Mouse (Mus musculus) midbrain, embryonic 14.5 days (tissue): ENCODE results near the gene Med27. TPM values are rescaled to one million over a fixed set of nuclear protein-coding genes. Genes with fewer than 3 reads are reported as not detected.
"Not testable (repeated sequence)": the region's sequence is repeated elsewhere in the genome, so short reads cannot be mapped to it uniquely, and the experiment has no call there.

Experiments used
- ATAC-seq: fragments of 200-750 bp; cut with Nextera tagmentation; 2 replicates; pipeline ENCODE4 v1.8.0; 2017; ENCODE audit warnings: moderate number of reproducible peaks, moderate library complexity; ENCODE audit not compliant: low FRiP score, low TSS enrichment
- DNase-seq: peaks from one replicate; pipeline ENCODE4 v3.0.0-alpha.2; 2015
- H3K27ac ChIP-seq: fragments of 300-500 bp; sonication (generic); replicated peaks from 2 replicates; pipeline ENCODE4 v1.5.1; 2014; ENCODE audit warnings: mild to moderate bottlenecking, low read depth, low read length, moderate library complexity
- H3K27me3 ChIP-seq: fragments of 300-500 bp; sonication (generic); 2 replicates; pipeline ENCODE4 v1.6.1; 2014; ENCODE audit warnings: low read length, control low read depth, mixed read lengths; ENCODE audit not compliant: control insufficient read depth, insufficient read depth
- H3K36me3 ChIP-seq: fragments of 300-500 bp; sonication (generic); 2 replicates; pipeline ENCODE4 v1.6.1; 2014; ENCODE audit warnings: low read length, control low read depth; ENCODE audit not compliant: control insufficient read depth, insufficient read depth
- H3K4me1 ChIP-seq: fragments of 300-500 bp; sonication (generic); 2 replicates; pipeline ENCODE4 v1.6.1; 2014; ENCODE audit warnings: mild to moderate bottlenecking, antibody characterized with exemption, low read length, control low read depth; ENCODE audit not compliant: control insufficient read depth, insufficient read depth
- H3K4me2 ChIP-seq: fragments of 300-500 bp; sonication (generic); 2 replicates; pipeline ENCODE4 v1.6.1; 2014; ENCODE audit warnings: mild to moderate bottlenecking, low read length, moderate library complexity
- H3K4me3 ChIP-seq: fragments of 300-500 bp; sonication (generic); replicated peaks from 2 replicates; pipeline ENCODE4 v1.5.1; 2014; ENCODE audit warnings: low read depth, low read length
- H3K9ac ChIP-seq: fragments of 300-500 bp; sonication (generic); replicated peaks from 2 replicates; pipeline ENCODE4 v1.6.1; 2014; ENCODE audit warnings: mild to moderate bottlenecking, low read length, moderate library complexity
- H3K9me3 ChIP-seq: fragments of 300-500 bp; sonication (generic); 2 replicates; pipeline ENCODE4 v1.6.1; 2016; ENCODE audit warnings: low read length, control low read depth, mixed read lengths; ENCODE audit not compliant: control insufficient read depth
- WGBS: fragments of 180-500 bp; shearing (Covaris S2); extraction: QIAGEN DNeasy Blood & Tissue Kit; methylation state at CpG from one replicate; pipeline ENCODE4 v1.1.7; 2014; 5-methylcytosine and 5-hydroxymethylcytosine counted together
- polyA plus RNA-seq: library from polyadenylated mRNA; unstranded; fragments of >200 nt; fragmentation: Nextera tagmentation; extraction: Ambion mirVana; gene quantifications from 2 replicates; pipeline ENCODE4 v1.2.1, GENCODE M21; 2014

Gene Med27
- polyA plus RNA-seq, 1 experiment from 2014 or later: 81.0 TPM

DNA sequence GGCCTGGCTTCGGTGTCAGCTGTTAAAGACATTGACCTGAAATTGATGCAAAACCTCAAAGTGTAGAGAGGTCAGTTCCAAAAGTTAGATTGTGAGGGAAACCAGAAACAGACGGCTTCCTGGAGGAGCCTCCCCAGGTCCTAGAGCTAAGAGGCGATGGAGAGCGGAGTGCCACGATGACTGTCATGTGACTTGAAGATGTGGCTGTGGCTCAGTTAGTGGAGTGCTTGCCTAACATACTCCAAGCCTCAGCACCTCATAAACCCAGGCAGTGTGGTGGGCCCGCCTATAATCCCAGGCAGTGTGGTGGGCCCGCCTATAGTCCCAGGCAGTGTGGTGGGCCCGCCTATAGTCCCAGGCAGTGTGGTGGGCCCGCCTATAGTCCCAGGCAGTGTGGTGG is 180.9 kb downstream of the Med27 start:
- H3K4me1 ChIP-seq: peaks cover 28% of the 10 kb centered on the region
- not testable (repeated sequence) for H3K9ac ChIP-seq, H3K27ac ChIP-seq, H3K9me3 ChIP-seq, H3K4me3 ChIP-seq, ATAC-seq, DNase-seq, H3K36me3 ChIP-seq, H3K4me2 ChIP-seq, H3K27me3 ChIP-seq
- WGBS: 93% methylated on average over 7 of the region's 9 CpGs

DNA sequence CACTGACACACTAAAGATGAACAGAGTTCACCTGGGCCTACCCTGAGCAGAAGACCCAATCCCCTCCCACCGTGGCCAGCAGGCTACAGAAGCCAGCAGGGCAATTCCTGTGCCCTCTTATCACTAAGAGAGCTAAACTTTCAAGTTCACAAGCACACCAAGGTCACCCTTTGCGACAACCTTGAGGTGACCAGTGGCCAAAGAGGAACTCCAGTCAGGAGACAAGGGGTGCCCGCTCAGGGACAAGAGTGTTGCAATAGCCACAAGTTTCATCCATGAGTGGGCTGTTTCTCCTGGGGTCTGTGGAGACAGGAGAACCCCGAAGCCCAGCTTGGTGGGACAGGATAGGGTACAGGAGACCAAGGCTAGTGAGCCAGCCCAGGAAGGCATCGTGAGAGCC is 182.2 kb downstream of the Med27 start:
- Histone ChIP-seq H3K9ac (no peak overlapping the region), H3K9me3 (peaks cover 3% of the 10 kb centered on the region; the same call in 1 of the 2 replicates), H3K4me2 (no peak overlapping the region), H3K4me3 (no peak overlapping the region), H3K27ac (no peak overlapping the region), H3K4me1 (peaks cover 19% of the 10 kb centered on the region), H3K27me3 (no peaks in the 10 kb centered on the region), H3K36me3 (no peaks in the 10 kb centered on the region)
- DNase-seq: no peak
- 90% methylated on average over 5 of the region's 5 CpGs for WGBS
- ATAC-seq: no peak

DNA sequence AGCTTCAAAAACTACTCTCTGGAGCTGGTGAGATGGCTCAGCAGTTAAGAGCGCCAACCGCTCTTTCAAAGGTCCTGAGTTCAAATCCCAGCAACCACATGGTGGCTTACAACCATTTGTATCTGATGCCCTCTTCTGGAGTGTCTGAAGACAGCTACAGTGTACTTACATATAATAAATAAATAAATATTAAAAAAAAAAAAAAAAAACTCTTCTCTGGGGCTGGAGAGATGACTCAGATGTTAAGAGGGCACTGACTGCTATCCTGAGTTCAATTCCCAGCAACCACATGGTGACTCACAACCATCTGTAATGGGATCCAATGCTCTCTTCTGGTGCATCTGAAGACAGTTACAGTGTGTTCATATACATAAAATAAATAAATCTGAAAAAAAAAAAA is 183.2 kb downstream of the Med27 start:
- not testable (repeated sequence) for H3K27ac ChIP-seq, H3K4me3 ChIP-seq, H3K9ac ChIP-seq, DNase-seq, H3K36me3 ChIP-seq, H3K27me3 ChIP-seq, H3K4me2 ChIP-seq, ATAC-seq, H3K9me3 ChIP-seq
- WGBS: 99% methylated on average over 2 of the region's 2 CpGs
- H3K4me1 ChIP-seq: peaks cover 12% of the 10 kb centered on the region

DNA sequence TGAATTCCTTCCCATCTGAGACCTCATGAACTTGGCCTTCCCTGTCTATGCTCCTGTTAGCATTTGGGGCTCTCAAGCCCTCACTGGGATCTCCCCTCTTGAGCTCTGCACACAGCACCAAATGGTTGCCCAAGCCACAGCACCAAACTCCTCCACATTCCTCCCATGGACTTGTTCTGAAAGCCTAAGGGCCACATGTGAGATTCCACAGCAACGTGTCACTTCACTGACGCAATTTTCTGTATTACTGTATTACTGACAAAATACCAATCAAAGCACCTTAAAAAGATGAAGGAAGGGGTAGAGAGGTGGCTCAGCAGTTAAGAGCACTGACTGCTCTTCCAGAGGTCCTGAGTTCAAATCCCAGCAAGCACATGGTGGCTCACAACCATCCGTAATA is 185.6 kb downstream of the Med27 start:
- no peak for ATAC-seq
- Histone ChIP-seq H3K4me3 (no peak overlapping the region), H3K9me3 (peaks cover 3% of the 10 kb centered on the region; the same call in 1 of the 2 replicates), H3K36me3 (no peaks in the 10 kb centered on the region), H3K4me2 (no peak overlapping the region), H3K27me3 (no peaks in the 10 kb centered on the region), H3K4me1 (no peaks in the 10 kb centered on the region), H3K9ac (no peak overlapping the region), H3K27ac (no peak overlapping the region)
- DNase-seq: no peak
- WGBS: 97% methylated on average over 3 of the region's 3 CpGs

DNA sequence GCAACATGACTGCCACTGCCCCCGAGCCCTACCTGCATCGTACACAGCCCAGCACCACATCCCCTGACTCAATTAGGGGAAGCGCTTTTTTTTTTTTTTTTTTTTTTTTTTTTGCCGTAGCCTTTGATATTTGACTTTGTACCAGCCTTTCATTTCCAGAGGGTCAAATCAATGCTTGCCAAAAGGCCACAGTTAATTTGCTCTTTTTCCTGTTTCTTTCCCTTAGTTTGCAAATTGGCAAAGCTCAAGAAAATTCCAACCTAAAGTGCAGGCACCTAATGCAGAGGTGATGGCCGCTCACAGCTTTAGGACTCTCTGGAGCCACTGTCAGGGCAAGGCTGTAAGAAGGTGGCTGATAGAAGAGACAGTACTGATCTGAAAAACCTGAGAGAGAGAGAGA is 186.3 kb downstream of the Med27 start:
- DNase-seq (no peak), ATAC-seq (no peak)
- H3K4me1 ChIP-seq: no peaks in the 10 kb centered on the region
- H3K27me3 ChIP-seq: no peaks in the 10 kb centered on the region
- WGBS: 82% methylated on average over 5 of the region's 5 CpGs
- H3K27ac ChIP-seq: no peak overlapping the region
- no peak overlapping the region for H3K4me2 ChIP-seq
- H3K36me3 ChIP-seq: no peaks in the 10 kb centered on the region
- no peak overlapping the region for H3K4me3 ChIP-seq
- H3K9me3 ChIP-seq: peaks cover 3% of the 10 kb centered on the region; the same call in 1 of the 2 replicates
- no peak overlapping the region for H3K9ac ChIP-seq

DNA sequence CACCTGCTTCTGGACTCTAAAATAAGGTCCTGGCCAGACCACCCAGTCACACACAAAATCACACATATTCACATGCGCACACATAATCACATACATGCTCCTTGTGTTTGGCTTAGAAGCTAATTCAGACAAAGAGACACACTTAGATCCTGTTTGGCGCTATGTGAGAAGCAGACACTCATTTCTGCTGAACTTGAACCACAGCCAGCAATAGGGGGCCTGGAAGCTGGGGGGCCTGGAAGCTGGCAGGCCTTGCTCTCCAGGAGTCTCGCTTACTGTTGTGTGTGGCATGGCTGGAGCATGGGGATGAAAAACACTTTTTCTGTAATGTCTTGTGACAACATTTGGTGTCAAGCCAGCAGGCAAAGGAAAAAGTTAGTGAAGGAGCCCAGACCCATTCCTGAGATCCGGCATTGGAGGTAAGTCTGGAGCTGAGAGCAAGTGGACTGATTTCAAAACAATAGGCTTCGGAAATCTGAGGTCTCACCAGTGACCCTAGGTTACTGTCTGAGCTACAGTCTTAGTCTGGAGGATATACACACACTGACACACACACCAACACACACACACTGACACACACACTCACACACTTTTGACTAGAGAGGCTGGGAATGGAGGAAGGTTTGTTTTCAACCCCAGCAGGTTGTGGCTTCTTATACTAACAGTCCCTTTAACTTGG is 189.1 kb downstream of the Med27 start:
- no peak overlapping the region for H3K9ac ChIP-seq
- ATAC-seq (no peak), DNase-seq (no peak)
- H3K27ac ChIP-seq: no peak overlapping the region
- peaks cover 3% of the 10 kb centered on the region; the same call in 1 of the 2 replicates for H3K9me3 ChIP-seq
- H3K27me3 ChIP-seq: no peaks in the 10 kb centered on the region
- no peak overlapping the region for H3K4me3 ChIP-seq
- H3K4me1 ChIP-seq: no peaks in the 10 kb centered on the region
- 77% methylated on average over 5 of the region's 5 CpGs for WGBS
- no peak overlapping the region for H3K4me2 ChIP-seq
- no peaks in the 10 kb centered on the region for H3K36me3 ChIP-seq

DNA sequence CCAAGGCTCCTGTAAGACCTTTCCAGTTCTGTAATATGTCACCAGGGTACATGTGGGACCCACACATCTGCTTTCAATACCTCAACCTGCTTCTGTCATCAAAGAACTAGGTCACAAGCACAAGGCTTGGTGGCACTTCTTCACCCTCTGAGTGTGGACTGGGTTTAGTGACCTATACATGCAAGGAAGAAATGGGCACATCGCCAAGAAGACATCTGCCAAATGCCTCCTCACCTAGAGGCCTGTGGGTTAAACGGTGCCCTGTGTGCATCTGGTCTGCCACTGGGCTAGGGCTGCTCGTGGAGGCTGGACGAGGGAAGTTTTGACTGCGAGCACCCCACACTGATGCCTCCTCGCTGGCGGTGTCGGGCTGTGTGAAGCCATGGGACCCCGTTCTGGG is 189.9 kb downstream of the Med27 start:
- H3K27ac ChIP-seq: no peak overlapping the region
- no peaks in the 10 kb centered on the region for H3K4me1 ChIP-seq
- H3K9me3 ChIP-seq: peaks cover 3% of the 10 kb centered on the region; the same call in 1 of the 2 replicates
- H3K4me3 ChIP-seq: no peak overlapping the region
- ATAC-seq: no peak
- 88% methylated on average over 9 of the region's 9 CpGs for WGBS
- no peak for DNase-seq
- no peak overlapping the region for H3K9ac ChIP-seq
- no peaks in the 10 kb centered on the region for H3K27me3 ChIP-seq
- no peak overlapping the region for H3K4me2 ChIP-seq
- no peaks in the 10 kb centered on the region for H3K36me3 ChIP-seq

DNA sequence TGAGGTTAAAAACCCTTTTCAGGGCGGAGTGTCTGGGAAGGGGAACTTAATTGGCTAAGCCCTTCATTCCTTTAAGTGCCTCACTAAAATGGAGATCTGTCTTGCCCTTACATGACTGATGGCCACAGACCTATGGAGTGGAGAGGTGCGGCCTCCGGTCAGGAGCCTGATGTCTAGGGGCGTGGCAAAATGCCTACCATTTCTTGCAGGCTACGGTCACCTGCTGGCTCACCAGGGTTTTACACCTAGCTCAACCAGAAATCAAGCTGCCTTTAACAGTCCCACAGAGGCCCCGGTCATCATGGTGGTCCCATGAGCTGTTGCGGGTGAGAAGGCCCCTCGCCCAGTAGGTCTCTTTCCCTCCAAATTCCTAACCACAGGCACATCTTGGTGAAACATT is 190.7 kb downstream of the Med27 start:
- Histone ChIP-seq H3K9me3 (no peaks in the 10 kb centered on the region), H3K27me3 (no peaks in the 10 kb centered on the region), H3K4me2 (no peak overlapping the region), H3K9ac (no peak overlapping the region), H3K4me1 (no peaks in the 10 kb centered on the region), H3K4me3 (no peak overlapping the region), H3K36me3 (no peaks in the 10 kb centered on the region), H3K27ac (no peak overlapping the region)
- WGBS: 78% methylated on average over 8 of the region's 8 CpGs
- no peak for ATAC-seq
- DNase-seq: no peak

DNA sequence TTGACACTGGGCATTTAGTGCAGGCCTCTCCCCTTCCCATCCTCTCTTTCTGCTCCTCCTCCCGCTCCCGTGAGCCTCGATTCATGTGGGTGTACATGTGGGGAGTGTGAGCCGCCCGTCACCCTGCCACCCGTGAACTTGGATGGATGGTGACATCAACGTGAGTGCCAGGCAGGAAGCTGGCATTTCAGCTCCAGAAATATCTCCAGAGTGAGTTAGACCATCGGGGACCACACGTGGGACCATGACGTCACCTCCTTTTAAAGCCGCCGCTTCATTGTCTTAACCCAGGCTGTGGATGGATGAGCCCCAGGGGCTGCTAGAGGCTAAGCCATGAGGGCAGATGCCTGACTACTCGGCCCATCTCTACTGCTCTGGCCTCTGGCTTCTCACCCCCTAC is 195.4 kb downstream of the Med27 start:
- 68% methylated on average over 13 of the region's 13 CpGs for WGBS
- Histone ChIP-seq H3K27ac (no peak overlapping the region), H3K9me3 (no peaks in the 10 kb centered on the region), H3K27me3 (no peaks in the 10 kb centered on the region), H3K9ac (no peak overlapping the region), H3K4me1 (peaks cover 5% of the 10 kb centered on the region; the same call in 1 of the 2 replicates), H3K4me3 (no peak overlapping the region), H3K36me3 (no peaks in the 10 kb centered on the region), H3K4me2 (no peak overlapping the region)
- DNase-seq (no peak), ATAC-seq (no peak)
